Mouse (Mus musculus): ENCODE measurements around the gene Mettl23. TPM values are rescaled to one million over a fixed set of nuclear protein-coding genes. Genes with fewer than 3 reads are reported as not detected.

The Mettl23 gene
- polyA plus RNA-seq, 1 experiment from 2014 or later, result 56.9 TPM

- peaks cover 49% of the 10 kb centered on the region for H3K36me3 ChIP-seq (replicated peaks)
- peak within 1 kb of the TSS; percentile 81 for H3K4me3 ChIP-seq
- no peaks in the 10 kb centered on the region for H3K9me3 ChIP-seq
Observed at GRCm38 (mm10) chr11:116852291-116852890, 9.3 kb downstream of the Mettl23 start, which contains the start of gene Mfsd11. Gene Mfsd11, plus strand, starts transcription at chr11:116852440.

GRCm38 (mm10) chr11:116852891-116853511 is 9.9 kb downstream of the Mettl23 start, which contains the start of gene Srsf2:
Gene Srsf2, minus strand, starts transcription at chr11:116853094.
- under 1% methylated on average over 74 of the region's 74 CpGs for WGBS
- Histone ChIP-seq H3K4me3 (peak within 1 kb of the TSS; percentile 81), H3K4me1 (peaks cover 31% of the 10 kb centered on the region), H3K9me3 (no peaks in the 10 kb centered on the region), H3K27ac (replicated peaks) (peak within 1 kb of the TSS; percentile 97), H3K36me3 (replicated peaks) (peaks cover 42% of the 10 kb centered on the region), H3K27me3 (replicated peaks; ENCODE audit: low read depth, poor library complexity, severe bottlenecking) (no peaks in the 10 kb centered on the region)
- peak; percentile 97 for DNase-seq (ENCODE audit: low spot score)

More at GRCm38 (mm10) chr11:116852291-116852890, 9.3 kb downstream of the Mettl23 start, which contains the start of gene Mfsd11:
- H3K27ac ChIP-seq (replicated peaks), result peak within 1 kb of the TSS; percentile 97
- peaks cover 28% of the 10 kb centered on the region for H3K4me1 ChIP-seq
- WGBS, result under 1% methylated on average over 86 of the region's 91 CpGs
- DNase-seq (ENCODE audit: low spot score), result peak; percentile 82
- no peaks in the 10 kb centered on the region for H3K27me3 ChIP-seq (replicated peaks; ENCODE audit: low read depth, poor library complexity, severe bottlenecking)

- Histone ChIP-seq H3K4me1 (peaks cover 31% of the 10 kb centered on the region), H3K36me3 (replicated peaks) (peaks cover 38% of the 10 kb centered on the region), H3K27ac (replicated peaks) (peak overlapping the region; percentile 97), H3K4me3 (peak overlapping the region; percentile 81), H3K9me3 (no peaks in the 10 kb centered on the region), H3K27me3 (replicated peaks; ENCODE audit: low read depth, poor library complexity, severe bottlenecking) (no peaks in the 10 kb centered on the region)
- DNase-seq (ENCODE audit: low spot score), result peak; percentile 97
- under 1% methylated on average over 36 of the region's 36 CpGs for WGBS
Observed at GRCm38 (mm10) chr11:116853512-116853928, 10.4 kb downstream of the Mettl23 start.

- peak overlapping the region; percentile 97 for H3K27ac ChIP-seq (replicated peaks)
- no peak for DNase-seq (ENCODE audit: low spot score)
- H3K4me1 ChIP-seq, result peaks cover 31% of the 10 kb centered on the region
- H3K4me3 ChIP-seq, result peak overlapping the region; percentile 81
- H3K27me3 ChIP-seq (replicated peaks; ENCODE audit: low read depth, poor library complexity, severe bottlenecking), result no peaks in the 10 kb centered on the region
- WGBS, result 46% methylated on average over 10 of the region's 10 CpGs
- H3K36me3 ChIP-seq (replicated peaks), result peaks cover 38% of the 10 kb centered on the region
- H3K9me3 ChIP-seq, result no peaks in the 10 kb centered on the region
Observed at GRCm38 (mm10) chr11:116854279-116854678, 11.2 kb downstream of the Mettl23 start.

- H3K4me1 ChIP-seq, result peaks cover 21% of the 10 kb centered on the region
- DNase-seq (ENCODE audit: low spot score), result peak; percentile 38
- no peaks in the 10 kb centered on the region for H3K9me3 ChIP-seq
- H3K27me3 ChIP-seq (replicated peaks; ENCODE audit: low read depth, poor library complexity, severe bottlenecking), result no peaks in the 10 kb centered on the region
- 63% methylated on average over 12 of the region's 12 CpGs for WGBS
- H3K27ac ChIP-seq (replicated peaks), result peak overlapping the region; percentile 54
- H3K36me3 ChIP-seq (replicated peaks), result peaks cover 39% of the 10 kb centered on the region
- no peak overlapping the region for H3K4me3 ChIP-seq
Observed at GRCm38 (mm10) chr11:116857183-116857850, 14.2 kb downstream of the Mettl23 start.

GRCm38 (mm10) chr11:116864444-116864843 is 21.4 kb downstream of the Mettl23 start:
- no peak overlapping the region for H3K27ac ChIP-seq (replicated peaks)
- DNase-seq (ENCODE audit: low spot score), result no peak
- peaks cover 85% of the 10 kb centered on the region for H3K36me3 ChIP-seq (replicated peaks)
- H3K4me3 ChIP-seq, result 0 out of 2 replicates have a peak overlapping the region, but pooled peaks have one; percentile 18
- no peaks in the 10 kb centered on the region for H3K27me3 ChIP-seq (replicated peaks; ENCODE audit: low read depth, poor library complexity, severe bottlenecking)
- H3K9me3 ChIP-seq, result no peaks in the 10 kb centered on the region
- WGBS, result 85% methylated on average over 10 of the region's 10 CpGs
- H3K4me1 ChIP-seq, result no peaks in the 10 kb centered on the region

GRCm38 (mm10) chr11:116865945-116866585 is 23.0 kb downstream of the Mettl23 start:
- no peaks in the 10 kb centered on the region for H3K4me1 ChIP-seq
- H3K4me3 ChIP-seq, result no peak overlapping the region
- no peak overlapping the region for H3K27ac ChIP-seq (replicated peaks)
- H3K27me3 ChIP-seq (replicated peaks; ENCODE audit: low read depth, poor library complexity, severe bottlenecking), result no peaks in the 10 kb centered on the region
- H3K36me3 ChIP-seq (replicated peaks), result peaks cover 76% of the 10 kb centered on the region
- WGBS, result 79% methylated on average over 12 of the region's 12 CpGs
- no peaks in the 10 kb centered on the region for H3K9me3 ChIP-seq
- DNase-seq (ENCODE audit: low spot score), result no peak

GRCm38 (mm10) chr11:116868129-116868528 is 25.1 kb downstream of the Mettl23 start:
- no peak overlapping the region for H3K4me3 ChIP-seq
- no peak overlapping the region for H3K27ac ChIP-seq (replicated peaks)
- no peaks in the 10 kb centered on the region for H3K27me3 ChIP-seq (replicated peaks; ENCODE audit: low read depth, poor library complexity, severe bottlenecking)
- WGBS, result 65% methylated on average over 3 of the region's 3 CpGs
- no peak for DNase-seq (ENCODE audit: low spot score)
- no peaks in the 10 kb centered on the region for H3K9me3 ChIP-seq
- H3K4me1 ChIP-seq, result no peaks in the 10 kb centered on the region
- H3K36me3 ChIP-seq (replicated peaks), result peaks cover 70% of the 10 kb centered on the region

- Histone ChIP-seq H3K27me3 (replicated peaks; ENCODE audit: low read depth, poor library complexity, severe bottlenecking) (no peaks in the 10 kb centered on the region), H3K4me1 (no peaks in the 10 kb centered on the region), H3K27ac (replicated peaks) (no peak overlapping the region), H3K4me3 (no peak overlapping the region), H3K36me3 (replicated peaks) (peaks cover 71% of the 10 kb centered on the region), H3K9me3 (no peaks in the 10 kb centered on the region)
- 90% methylated on average over 8 of the region's 8 CpGs for WGBS
- no peak for DNase-seq (ENCODE audit: low spot score)
Observed at GRCm38 (mm10) chr11:116869223-116869622, 26.1 kb downstream of the Mettl23 start.

- Histone ChIP-seq H3K4me1 (no peaks in the 10 kb centered on the region), H3K4me3 (no peak overlapping the region), H3K9me3 (no peaks in the 10 kb centered on the region), H3K27me3 (replicated peaks; ENCODE audit: low read depth, poor library complexity, severe bottlenecking) (no peaks in the 10 kb centered on the region), H3K36me3 (replicated peaks) (peaks cover 71% of the 10 kb centered on the region), H3K27ac (replicated peaks) (no peak overlapping the region)
- 87% methylated on average over 4 of the region's 4 CpGs for WGBS
- no peak for DNase-seq (ENCODE audit: low spot score)
Observed at GRCm38 (mm10) chr11:116869641-116870040, 26.6 kb downstream of the Mettl23 start.

- Histone ChIP-seq H3K36me3 (replicated peaks) (peaks cover 60% of the 10 kb centered on the region), H3K27ac (replicated peaks) (no peak overlapping the region), H3K9me3 (no peaks in the 10 kb centered on the region), H3K27me3 (replicated peaks; ENCODE audit: low read depth, poor library complexity, severe bottlenecking) (no peaks in the 10 kb centered on the region), H3K4me3 (no peak overlapping the region), H3K4me1 (no peaks in the 10 kb centered on the region)
- WGBS, result 86% methylated on average over 9 of the region's 9 CpGs
- DNase-seq (ENCODE audit: low spot score), result no peak
Observed at GRCm38 (mm10) chr11:116871538-116871937, 28.5 kb downstream of the Mettl23 start.

- no peaks in the 10 kb centered on the region for H3K9me3 ChIP-seq
- H3K36me3 ChIP-seq (replicated peaks), result peaks cover 44% of the 10 kb centered on the region
- WGBS, result 89% methylated on average over 20 of the region's 20 CpGs
- H3K4me1 ChIP-seq, result no peaks in the 10 kb centered on the region
- H3K27me3 ChIP-seq (replicated peaks; ENCODE audit: low read depth, poor library complexity, severe bottlenecking), result no peaks in the 10 kb centered on the region
- H3K27ac ChIP-seq (replicated peaks), result no peak overlapping the region
- DNase-seq (ENCODE audit: low spot score), result no peak
- no peak overlapping the region for H3K4me3 ChIP-seq
Observed at GRCm38 (mm10) chr11:116873987-116874386, 30.9 kb downstream of the Mettl23 start.
